Mouse (Mus musculus): ENCODE results near the gene Wipf2. TPM values are rescaled to one million over a fixed set of nuclear protein-coding genes. Genes with fewer than 3 reads are reported as not detected.
A peak's percentile ranks its signal among the peaks of the same experiment; 100 is the strongest.

The Wipf2 gene
- total and polyA plus RNA-seq, 3 experiments = 2.9 to 7.1 TPM; not detected in 1

- H3K27me3 ChIP-seq (ENCODE audit: control insufficient read depth in 1 of 2, insufficient read depth in 2 of 2, low read length in 2 of 2) = no peaks in the 10 kb centered on the region
- no peaks in the 10 kb centered on the region for H3K79me2 ChIP-seq (ENCODE audit: control insufficient read depth, insufficient read depth, low read length, poor library complexity)
- no peak for TF ChIP-seq USF2 (IDR thresholded peaks at IDR 0.05; ENCODE audit: borderline replicate concordance in 1 of 2, insufficient read depth in 1 of 2, low read depth in 1 of 2, low read length in 2 of 2)
- TF ChIP-seq MXI1 (IDR thresholded peaks at IDR 0.05; ENCODE audit: low read depth, low read length) = peak; percentile 32; the same call in 1 of the 2 replicates
- peak; percentile 56; the same call in 1 of the 2 replicates for TF ChIP-seq MYB (IDR thresholded peaks at IDR 0.05; ENCODE audit: low read depth, low read length)
- TF ChIP-seq HCFC1 (IDR thresholded peaks at IDR 0.05; ENCODE audit: low read depth, low read length) = no peak
- TF ChIP-seq GABPA (IDR thresholded peaks at IDR 0.05; ENCODE audit: low read depth, low read length) = no peak
- TF ChIP-seq RCOR1 (IDR thresholded peaks at IDR 0.05; ENCODE audit: low read depth, low read length) = no peak
- TF ChIP-seq MEF2A (IDR thresholded peaks at IDR 0.05; ENCODE audit: extremely low read depth, insufficient replicate concordance, low read depth, low read length, poor library complexity, severe bottlenecking) = no peak
- peak; percentile 20; the same call in 1 of the 2 replicates for TF ChIP-seq MAX (IDR thresholded peaks at IDR 0.05; ENCODE audit: low read length)
- TF ChIP-seq EP300 (IDR thresholded peaks at IDR 0.05; ENCODE audit: low read depth in 1 of 2, low read length in 2 of 2) = peak in 1 of 2 experiments; percentile 64; a peak in 1 of 4 replicates
- no peak for TF ChIP-seq BHLHE40 (IDR thresholded peaks at IDR 0.05; ENCODE audit: borderline replicate concordance, low read depth, low read length)
- no peak for TF ChIP-seq ELF1 (IDR thresholded peaks at IDR 0.05; ENCODE audit: low read depth, low read length)
- TF ChIP-seq RAD21 (IDR thresholded peaks at IDR 0.05; ENCODE audit: low read depth, low read length) = no peak
- no peak for TF ChIP-seq TCF12 (IDR thresholded peaks at IDR 0.05; ENCODE audit: low read depth, low read length)
These were observed 26.5 kb downstream of the Wipf2 start for GRCm38 (mm10) chr11:98889977-98890376.

GRCm38 (mm10) chr11:98892426-98892825 lies 29.0 kb downstream of the Wipf2 start:
- no peaks in the 10 kb centered on the region for H3K79me2 ChIP-seq (ENCODE audit: control insufficient read depth, insufficient read depth, low read length, poor library complexity)
- H3K9me3 ChIP-seq (replicated peaks; ENCODE audit: insufficient read depth, low read length) = no peaks in the 10 kb centered on the region
- peaks cover 0 to 26% of the 10 kb centered on the region in 2 experiments; a peak in 2 of 4 replicates for H3K36me3 ChIP-seq (ENCODE audit: control insufficient read depth in 1 of 2, insufficient read depth in 2 of 2, low read length in 2 of 2)
- H3K4me3 ChIP-seq (ENCODE audit: control insufficient read depth in 1 of 2, insufficient read depth in 1 of 2, low read depth in 2 of 2, low read length in 2 of 2) = no peak overlapping the region
- no peak overlapping the region for H3K9ac ChIP-seq (ENCODE audit: control insufficient read depth, low read depth, low read length, poor library complexity, severe bottlenecking)
- H3K27me3 ChIP-seq (ENCODE audit: control insufficient read depth in 1 of 2, insufficient read depth in 2 of 2, low read length in 2 of 2) = no peaks in the 10 kb centered on the region
- DNase-seq (ENCODE audit: low read depth, low spot score) = no peak
- no peak for TF ChIP-seq ZKSCAN1 (IDR thresholded peaks at IDR 0.05; ENCODE audit: low read depth, low read length)
- no peak for TF ChIP-seq CHD1 (IDR thresholded peaks at IDR 0.05; ENCODE audit: low read depth, low read length)
- TF ChIP-seq MYC (IDR thresholded peaks at IDR 0.05; ENCODE audit: low read depth, low read length) = no peak
- TF ChIP-seq GATA1 (IDR thresholded peaks at IDR 0.05; ENCODE audit: low read depth, low read length) = no peak
- TF ChIP-seq EP300 (IDR thresholded peaks at IDR 0.05; ENCODE audit: low read depth in 1 of 2, low read length in 2 of 2) = no peak
- no peak for TF ChIP-seq NELFE (IDR thresholded peaks at IDR 0.05; ENCODE audit: low read depth, low read length)
- H3K27ac ChIP-seq (ENCODE audit: control insufficient read depth, low read depth, low read length) = no peak overlapping the region
- H3K4me1 ChIP-seq (ENCODE audit: control insufficient read depth in 1 of 2, insufficient read depth in 2 of 2, low read length in 2 of 2) = peaks cover 0 to 5% of the 10 kb centered on the region in 2 experiments; a peak in 2 of 4 replicates

More at GRCm38 (mm10) chr11:98889977-98890376, 26.5 kb downstream of the Wipf2 start:
- Histone ChIP-seq H3K4me1 (ENCODE audit: control insufficient read depth in 1 of 2, insufficient read depth in 2 of 2, low read length in 2 of 2) (peaks cover 0 to 5% of the 10 kb centered on the region in 2 experiments; a peak in 2 of 4 replicates), H3K9me3 (replicated peaks; ENCODE audit: insufficient read depth, low read length) (no peaks in the 10 kb centered on the region), H3K36me3 (ENCODE audit: control insufficient read depth in 1 of 2, insufficient read depth in 2 of 2, low read length in 2 of 2) (peaks cover 0 to 31% of the 10 kb centered on the region in 2 experiments; a peak in 2 of 4 replicates), H3K27ac (ENCODE audit: control insufficient read depth, low read depth, low read length) (no peak overlapping the region), H3K9ac (ENCODE audit: control insufficient read depth, low read depth, low read length, poor library complexity, severe bottlenecking) (no peak overlapping the region), H3K4me3 (ENCODE audit: control insufficient read depth in 1 of 2, insufficient read depth in 1 of 2, low read depth in 2 of 2, low read length in 2 of 2) (no peak overlapping the region)
- DNase-seq (ENCODE audit: low read depth, low spot score) = no peak

Measured in MEL (cell line).